Mouse (Mus musculus) layer of hippocampus, postnatal 36 days (tissue): ENCODE results near the gene Pla2g4e. TPM values are rescaled to one million over a fixed set of nuclear protein-coding genes. Genes with fewer than 3 reads are reported as not detected.

Experiments
- DNase-seq, 2 experiments: peaks; one replicate each; pipeline ENCODE4 v3.0.0; 2022
- total RNA-seq, 2 experiments: library from RNA; stranded (reverse); gene quantifications; 2 replicates each; pipeline ENCODE4 v1.2.3; 2021

Gene Pla2g4e
- total RNA-seq, 2 experiments from 2014 or later, result 10.2 to 10.3 TPM

- DNase-seq, result no peak
These were observed 9.0 kb downstream of the Pla2g4e start for GRCm38 (mm10) chr2:120235947-120236640.

GRCm38 (mm10) chr2:120235381-120235780, 9.8 kb downstream of the Pla2g4e start:
- DNase-seq, result no peak

GRCm38 (mm10) chr2:120231642-120232041, 13.5 kb downstream of the Pla2g4e start:
- no peak for DNase-seq

GRCm38 (mm10) chr2:120214600-120214999, 30.5 kb downstream of the Pla2g4e start:
- DNase-seq, result no peak

GRCm38 (mm10) chr2:120211448-120211847, 33.7 kb downstream of the Pla2g4e start:
- peak in 1 of 2 experiments; percentile 27 for DNase-seq

GRCm38 (mm10) chr2:120207926-120208325, 37.2 kb downstream of the Pla2g4e start:
- DNase-seq, result no peak

GRCm38 (mm10) chr2:120207028-120207427, 38.1 kb downstream of the Pla2g4e start:
- DNase-seq, result no peak

GRCm38 (mm10) chr2:120203742-120204141, 41.4 kb downstream of the Pla2g4e start:
- DNase-seq, result no peak

- no peak for DNase-seq
These were observed 45.1 kb downstream of the Pla2g4e start for GRCm38 (mm10) chr2:120200077-120200476.

GRCm38 (mm10) chr2:120188174-120188573, 57.0 kb downstream of the Pla2g4e start:
- no peak for DNase-seq

GRCm38 (mm10) chr2:120187583-120187982, 57.6 kb downstream of the Pla2g4e start:
- no peak for DNase-seq

- DNase-seq, result no peak
These were observed 59.4 kb downstream of the Pla2g4e start for GRCm38 (mm10) chr2:120185527-120186276.

- no peak for DNase-seq
These were observed 66.2 kb downstream of the Pla2g4e start for GRCm38 (mm10) chr2:120178936-120179335.

GRCm38 (mm10) chr2:120173718-120174117, 71.4 kb downstream of the Pla2g4e start:
- peak; percentile 33 to 42 for DNase-seq

GRCm38 (mm10) chr2:120171362-120171761, 73.8 kb downstream of the Pla2g4e start:
- DNase-seq, result no peak

GRCm38 (mm10) chr2:120170726-120171125, 74.4 kb downstream of the Pla2g4e start:
- no peak for DNase-seq

GRCm38 (mm10) chr2:120169382-120169781, 75.8 kb downstream of the Pla2g4e start:
- no peak for DNase-seq

- no peak for DNase-seq
These were observed 77.4 kb downstream of the Pla2g4e start for GRCm38 (mm10) chr2:120167763-120168162.

- no peak for DNase-seq
These were observed 79.7 kb downstream of the Pla2g4e start for GRCm38 (mm10) chr2:120165474-120165873.

GRCm38 (mm10) chr2:120159434-120159833, 85.7 kb downstream of the Pla2g4e start:
- DNase-seq, result no peak

- DNase-seq, result no peak
These were observed 86.3 kb downstream of the Pla2g4e start for GRCm38 (mm10) chr2:120158846-120159245.

GRCm38 (mm10) chr2:120158016-120158415, 87.1 kb downstream of the Pla2g4e start:
- DNase-seq, result no peak

GRCm38 (mm10) chr2:120157606-120158005, 87.5 kb downstream of the Pla2g4e start:
- no peak for DNase-seq

- peak; percentile 96 to 97 for DNase-seq
These were observed 90.7 kb downstream of the Pla2g4e start, which contains the start of gene Ehd4 for GRCm38 (mm10) chr2:120154361-120154894. Ehd4 (minus strand) TSS chr2:120154606.
